Mouse (Mus musculus) myocyte (in vitro differentiated cells): ENCODE measurements around the gene Pabpn1.

Experiments used
- CEBPB ChIP-seq: IDR thresholded peaks from 2 replicates; pipeline ENCODE4 v1.6.1; 2011; ENCODE audit warnings: mild to moderate bottlenecking, moderate library complexity; ENCODE audit not compliant: poor library complexity, insufficient read depth, severe bottlenecking
- E2F4 ChIP-seq: IDR thresholded peaks from one replicate; pipeline ENCODE4 v1.6.1; 2011; ENCODE audit warnings: mild to moderate bottlenecking, control low read depth, moderate library complexity; ENCODE audit not compliant: insufficient read depth
- MAX ChIP-seq: IDR thresholded peaks from one replicate; pipeline ENCODE4 v1.6.1; 2011; ENCODE audit warnings: low read depth, mild to moderate bottlenecking, control low read depth
- MYOD1 ChIP-seq, 3 experiments: IDR thresholded peaks; one replicate each; pipeline ENCODE4 v1.6.1; 2011; ENCODE audit warnings: control low read depth in 2 of 3, low read depth in 2 of 3, mild to moderate bottlenecking in 2 of 3, moderate library complexity in 1 of 3; ENCODE audit not compliant: insufficient read length in 2 of 3, control insufficient read depth in 1 of 3
- MYOG ChIP-seq, 3 experiments: IDR thresholded peaks; one replicate each; pipeline ENCODE4 v1.6.1; 2011; ENCODE audit warnings: control low read depth in 2 of 3, low read depth in 2 of 3, mild to moderate bottlenecking in 2 of 3; ENCODE audit not compliant: insufficient read length in 2 of 3, control insufficient read depth in 1 of 3, insufficient read depth in 1 of 3
- POLR2A ChIP-seq: IDR thresholded peaks from one replicate; pipeline ENCODE4 v1.6.1; 2011; ENCODE audit warnings: low read depth, mild to moderate bottlenecking, control low read depth, moderate library complexity; ENCODE audit not compliant: insufficient read length
- POLR2AphosphoS2 ChIP-seq: IDR thresholded peaks from one replicate; pipeline ENCODE4 v1.6.1; 2011; ENCODE audit warnings: low read depth, control low read depth; ENCODE audit not compliant: insufficient read length
- SRF ChIP-seq: IDR thresholded peaks from one replicate; pipeline ENCODE4 v1.6.1; 2011; ENCODE audit warnings: low read depth; ENCODE audit not compliant: control insufficient read depth, insufficient read length
- TCF12 ChIP-seq: IDR thresholded peaks from one replicate; pipeline ENCODE4 v1.6.1; 2011; ENCODE audit warnings: mild to moderate bottlenecking, control low read depth; ENCODE audit not compliant: poor library complexity, insufficient read depth, severe bottlenecking
- TCF3 ChIP-seq: IDR thresholded peaks from one replicate; pipeline ENCODE4 v1.6.1; 2011; ENCODE audit warnings: low read depth, control low read depth; ENCODE audit not compliant: insufficient read length
- USF1 ChIP-seq: IDR thresholded peaks from one replicate; pipeline ENCODE4 v1.6.1; 2011; ENCODE audit warnings: low read depth, mild to moderate bottlenecking, control low read depth, moderate library complexity

DNA sequence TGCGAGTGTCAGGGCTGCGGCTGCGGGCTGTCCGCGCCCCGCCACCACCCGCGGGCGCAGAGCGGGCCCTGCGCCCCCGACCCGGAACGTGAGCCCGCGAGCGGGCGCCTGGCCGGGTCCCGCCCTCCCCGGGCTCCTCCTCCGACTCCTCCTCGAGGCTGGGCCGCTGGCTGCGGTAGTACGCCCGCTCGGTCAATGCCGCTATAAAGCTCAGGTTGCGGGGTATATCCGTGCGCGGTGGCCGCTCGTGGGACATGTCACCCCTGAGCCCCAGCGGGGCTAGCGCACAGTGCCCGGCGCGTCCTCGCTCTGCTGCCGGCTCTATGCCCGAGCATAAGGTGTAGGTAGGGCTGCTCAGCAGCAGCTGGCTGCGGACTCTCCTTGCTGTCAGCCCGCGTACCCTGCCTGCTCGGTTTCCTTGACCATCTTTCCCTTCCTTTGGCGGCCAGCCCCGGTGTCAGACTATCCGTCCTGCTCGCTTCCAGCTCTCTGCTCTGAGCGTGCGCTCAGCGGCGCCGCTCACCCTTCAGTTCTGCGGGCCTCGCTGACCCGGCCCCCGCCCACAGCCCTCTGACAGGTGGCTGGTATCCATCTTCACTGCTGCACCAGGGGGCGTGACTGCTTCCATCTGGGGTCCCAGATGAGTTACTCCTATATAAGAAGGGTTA, 15.1 kb upstream of the Pabpn1 start, which contains the start of gene Ppp1r3e:
- TF ChIP-seq USF1 (no peak), POLR2A (peak; percentile 9), SRF (no peak), MYOG (IDR thresholded peaks at IDR 0.05; ENCODE audit: control insufficient read depth in 1 of 3, insufficient read depth in 1 of 3, insufficient read length in 2 of 3, low read depth in 2 of 3) (peak in 2 of 3 experiments; percentile 13 to 19), CEBPB (no peak), TCF12 (no peak), MYOD1 (IDR thresholded peaks at IDR 0.05; ENCODE audit: control insufficient read depth in 1 of 3, insufficient read length in 2 of 3, low read depth in 2 of 3) (peak in 1 of 3 experiments; percentile 66), POLR2AphosphoS2 (no peak), E2F4 (no peak), MAX (no peak), TCF3 (no peak)
